Mouse (Mus musculus): ENCODE data around the gene Eppin.

Eppin gene

GRCm38 (mm10) chr2:164560106-164560505 is 33.3 kb downstream of the Eppin start:
- DNase-seq (ENCODE audit: low spot score in 2 of 2) = no peak

GRCm38 (mm10) chr2:164558991-164559645 is 34.3 kb downstream of the Eppin start:
- peak in 1 of 2 experiments; percentile 29 for DNase-seq (ENCODE audit: low spot score in 2 of 2)

- DNase-seq (ENCODE audit: low spot score in 2 of 2) = no peak
Measured at GRCm38 (mm10) chr2:164558426-164558825, 35.0 kb downstream of the Eppin start.

- no peak for DNase-seq (ENCODE audit: low spot score in 2 of 2)
Measured at GRCm38 (mm10) chr2:164551502-164551901, 41.9 kb downstream of the Eppin start.

- DNase-seq (ENCODE audit: low spot score in 2 of 2) = no peak
Measured at GRCm38 (mm10) chr2:164550895-164551269, 42.5 kb downstream of the Eppin start.

GRCm38 (mm10) chr2:164549963-164550894 is 43.2 kb downstream of the Eppin start:
- no peak for DNase-seq (ENCODE audit: low spot score in 2 of 2)

GRCm38 (mm10) chr2:164549338-164549737 is 44.1 kb downstream of the Eppin start:
- DNase-seq (ENCODE audit: low spot score in 2 of 2) = no peak

- no peak for DNase-seq (ENCODE audit: low spot score in 2 of 2)
Measured at GRCm38 (mm10) chr2:164544454-164545097, 48.8 kb downstream of the Eppin start.

GRCm38 (mm10) chr2:164543745-164544144 is 49.6 kb downstream of the Eppin start:
- no peak for DNase-seq (ENCODE audit: low spot score in 2 of 2)

GRCm38 (mm10) chr2:164542598-164542997 is 50.8 kb downstream of the Eppin start:
- no peak for DNase-seq (ENCODE audit: low spot score in 2 of 2)

GRCm38 (mm10) chr2:164542132-164542531 is 51.3 kb downstream of the Eppin start:
- no peak for DNase-seq (ENCODE audit: low spot score in 2 of 2)

GRCm38 (mm10) chr2:164540652-164541427 is 52.6 kb downstream of the Eppin start:
- DNase-seq (ENCODE audit: low spot score in 2 of 2) = no peak

Data from urinary bladder, postnatal 4 days (tissue).